Mouse (Mus musculus): Measurements from ENCODE around the gene Olfr215. TPM values are rescaled to one million over a fixed set of nuclear protein-coding genes. Genes with fewer than 3 reads are reported as not detected.
A peak's percentile ranks its signal among the peaks of the same experiment; 100 is the strongest.
"Not testable (repeated sequence)": the region's sequence is repeated elsewhere in the genome, so short reads cannot be mapped to it uniquely, and the experiment has no call there.

The Olfr215 gene
- polyA plus RNA-seq (2015; fragmentation: Nextera tagmentation; extraction: Ambion mirVana), result not detected in 2 replicates

DNA sequence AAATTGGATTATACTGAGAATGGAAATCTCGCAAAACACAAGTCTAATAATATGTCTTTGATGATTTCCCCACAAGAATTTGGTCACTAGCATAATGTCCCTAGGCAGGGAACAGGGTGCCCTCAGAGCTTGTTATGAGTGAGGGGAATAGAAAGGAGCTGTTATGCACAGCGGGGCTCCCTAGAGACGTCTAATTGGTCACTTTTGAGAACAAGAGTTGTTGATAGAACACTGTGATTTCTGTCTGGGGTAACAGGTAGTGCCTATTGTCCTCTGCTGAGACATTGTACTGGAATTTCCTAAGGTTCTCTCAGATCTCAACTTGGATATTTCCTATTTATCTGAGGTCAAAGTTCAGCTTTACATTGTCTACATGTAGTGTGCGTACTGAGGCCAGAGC lies at the start of gene Olfr215:
TSS of gene Olfr215 (minus strand) at position 101 of the 400 bp plus-strand sequence.
- no peaks in the 10 kb centered on the region for H3K27me3 ChIP-seq (replicated peaks; ENCODE audit: control insufficient read depth, insufficient read depth, low read length)
- ATAC-seq, result no peak
- WGBS, result 64% methylated on average over 4 of the region's 4 CpGs
- H3K4me1 ChIP-seq (ENCODE audit: control insufficient read depth, insufficient read depth, low read depth, low read length), result no peaks in the 10 kb centered on the region
- H3K36me3 ChIP-seq (ENCODE audit: control insufficient read depth, insufficient read depth, low read length), result no peaks in the 10 kb centered on the region
- H3K4me3 ChIP-seq (ENCODE audit: low read length), result no peak within 1 kb of the TSS
- no peak within 1 kb of the TSS for H3K4me2 ChIP-seq (ENCODE audit: low read length)
- H3K9ac ChIP-seq (ENCODE audit: low read depth, low read length), result no peak within 1 kb of the TSS
- no peaks in the 10 kb centered on the region for H3K9me3 ChIP-seq (ENCODE audit: control insufficient read depth, low read length)
- no peak within 1 kb of the TSS for H3K27ac ChIP-seq (ENCODE audit: low read depth, low read length)

DNA sequence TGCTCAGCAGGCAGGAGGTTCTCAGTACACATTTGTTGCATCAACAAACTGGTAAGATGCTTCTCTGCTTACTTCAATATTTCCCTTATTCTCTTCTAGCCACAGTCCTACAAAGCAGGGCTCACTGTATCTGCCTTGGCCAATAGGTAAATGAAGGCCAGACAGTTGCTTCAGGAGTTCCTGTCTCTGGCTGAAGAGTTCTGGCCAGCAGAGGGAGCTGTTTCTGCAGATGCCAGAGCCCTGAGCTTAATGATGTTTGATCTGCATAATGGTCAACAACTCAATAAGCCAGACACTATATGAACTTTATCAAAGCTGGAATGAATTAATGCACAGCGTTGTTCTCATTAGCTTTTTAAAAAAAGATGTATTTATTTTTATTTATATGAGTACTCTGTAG lies 48.1 kb upstream of the Olfr215 start:
- no peaks in the 10 kb centered on the region for H3K36me3 ChIP-seq (ENCODE audit: control insufficient read depth, insufficient read depth, low read length)
- peaks cover 8% of the 10 kb centered on the region for H3K4me1 ChIP-seq (ENCODE audit: control insufficient read depth, insufficient read depth, low read depth, low read length)
- H3K9ac ChIP-seq (ENCODE audit: low read depth, low read length), result no peak overlapping the region
- H3K4me3 ChIP-seq (ENCODE audit: low read length), result no peak overlapping the region
- H3K27ac ChIP-seq (ENCODE audit: low read depth, low read length), result no peak overlapping the region
- H3K27me3 ChIP-seq (replicated peaks; ENCODE audit: control insufficient read depth, insufficient read depth, low read length), result no peaks in the 10 kb centered on the region
- H3K4me2 ChIP-seq (ENCODE audit: low read length), result no peak overlapping the region
- ATAC-seq, result no peak
- WGBS, result 57% methylated on average over 1 of the region's 1 CpGs
- H3K9me3 ChIP-seq (ENCODE audit: control insufficient read depth, low read length), result no peaks in the 10 kb centered on the region

- Histone ChIP-seq H3K9ac (ENCODE audit: low read depth, low read length) (no peak overlapping the region), H3K27ac (ENCODE audit: low read depth, low read length) (no peak overlapping the region), H3K4me3 (ENCODE audit: low read length) (no peak overlapping the region), H3K36me3 (ENCODE audit: control insufficient read depth, insufficient read depth, low read length) (0 out of 2 replicates have a peak, but pooled peaks cover 3% of the 10 kb centered on the region), H3K4me1 (ENCODE audit: control insufficient read depth, insufficient read depth, low read depth, low read length) (peaks cover 9% of the 10 kb centered on the region), H3K27me3 (replicated peaks; ENCODE audit: control insufficient read depth, insufficient read depth, low read length) (no peaks in the 10 kb centered on the region), H3K4me2 (ENCODE audit: low read length) (no peak overlapping the region), H3K9me3 (ENCODE audit: control insufficient read depth, low read length) (no peaks in the 10 kb centered on the region)
- ATAC-seq, result no peak
- WGBS, result 76% methylated on average over 10 of the region's 10 CpGs
Measured at GRCm38 (mm10) chr6:116629766-116630165, 45.8 kb upstream of the Olfr215 start.

DNA sequence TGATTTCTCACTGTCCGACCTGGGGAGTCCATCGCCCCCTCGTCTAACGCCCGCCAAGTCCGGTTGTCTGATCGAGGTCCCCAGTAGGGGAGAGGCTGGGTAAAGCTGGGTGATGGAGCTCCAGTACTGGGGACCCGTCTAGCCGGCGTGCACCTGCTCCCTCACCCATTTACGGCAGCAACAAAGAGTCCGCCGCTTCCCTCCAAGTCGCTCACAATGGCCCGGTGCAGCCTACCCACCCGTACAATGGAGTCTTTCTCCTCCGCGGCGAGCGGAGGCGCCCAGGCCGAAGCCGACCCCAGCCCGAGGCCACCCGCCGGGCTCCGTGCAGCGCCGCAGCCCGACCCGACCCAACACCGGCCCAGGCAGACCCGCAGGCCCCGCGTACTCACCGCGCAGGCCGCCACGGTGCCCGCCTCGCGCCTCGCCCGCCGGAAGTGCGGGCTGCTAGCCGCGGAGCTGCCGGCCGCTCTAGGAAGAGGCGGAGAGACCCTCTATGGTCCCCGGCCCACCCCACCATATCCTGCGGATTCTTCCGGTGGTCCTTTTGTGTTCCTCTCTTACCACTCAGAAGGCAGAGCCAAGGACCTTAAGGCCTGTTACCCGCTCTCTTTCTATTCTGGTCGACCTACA lies 44.7 kb upstream of the Olfr215 start, which contains the start of gene Zfp422:
TSS of gene Zfp422 (minus strand) at position 461 of the 633 bp plus-strand sequence.
- peak; percentile 97 for ATAC-seq
- H3K27me3 ChIP-seq (replicated peaks; ENCODE audit: control insufficient read depth, insufficient read depth, low read length), result no peaks in the 10 kb centered on the region
- under 1% methylated on average over 41 of the region's 56 CpGs for WGBS
- 0 out of 2 replicates have a peak, but pooled peaks cover 3% of the 10 kb centered on the region for H3K36me3 ChIP-seq (ENCODE audit: control insufficient read depth, insufficient read depth, low read length)
- no peaks in the 10 kb centered on the region for H3K9me3 ChIP-seq (ENCODE audit: control insufficient read depth, low read length)
- peaks cover 9% of the 10 kb centered on the region for H3K4me1 ChIP-seq (ENCODE audit: control insufficient read depth, insufficient read depth, low read depth, low read length)
- peak within 1 kb of the TSS; percentile 64 for H3K4me2 ChIP-seq (ENCODE audit: low read length)
- H3K4me3 ChIP-seq (ENCODE audit: low read length), result peak within 1 kb of the TSS; percentile 85
- H3K27ac ChIP-seq (ENCODE audit: low read depth, low read length), result peak within 1 kb of the TSS; percentile 96
- H3K9ac ChIP-seq (ENCODE audit: low read depth, low read length), result peak within 1 kb of the TSS; percentile 99

DNA sequence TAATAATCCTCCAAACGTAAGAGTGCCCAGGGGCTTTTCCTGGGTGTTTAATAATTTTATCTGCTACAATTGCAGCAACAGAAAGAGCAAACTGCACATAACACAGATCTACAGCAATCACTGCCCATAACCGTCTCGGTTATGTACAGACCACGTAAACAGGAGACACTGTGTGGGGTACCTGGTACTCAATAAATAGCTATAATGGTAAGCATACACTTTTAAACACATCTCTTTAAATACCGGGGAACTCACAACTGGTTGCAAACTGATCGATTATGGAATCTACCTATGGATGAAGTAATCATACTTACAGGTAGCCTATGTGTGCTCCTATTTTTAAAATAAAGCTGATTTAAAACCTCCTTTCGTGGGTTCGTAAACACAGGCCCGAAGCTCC lies 44.1 kb upstream of the Olfr215 start:
- WGBS, result 11% methylated on average over 9 of the region's 9 CpGs
- H3K36me3 ChIP-seq (ENCODE audit: control insufficient read depth, insufficient read depth, low read length), result 0 out of 2 replicates have a peak, but pooled peaks cover 3% of the 10 kb centered on the region

DNA sequence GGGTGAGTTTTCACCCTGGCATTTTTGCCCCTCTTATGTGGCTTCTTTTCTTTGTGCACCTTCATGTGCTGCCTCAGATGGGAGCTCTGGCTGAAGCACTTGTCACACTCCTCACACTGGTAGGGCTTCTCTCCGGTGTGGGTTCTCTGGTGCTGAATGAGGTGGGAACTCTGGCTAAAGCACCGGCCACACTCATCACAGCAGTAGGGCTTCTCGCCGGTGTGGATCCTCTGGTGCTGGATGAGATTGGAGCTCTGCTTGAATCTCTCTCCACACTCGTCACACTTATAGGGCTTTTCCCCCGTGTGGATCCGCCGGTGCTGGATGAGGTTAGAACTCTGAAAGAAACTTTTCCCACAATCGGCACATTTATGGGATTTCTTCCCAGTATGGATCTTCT lies 42.4 kb upstream of the Olfr215 start:
- not testable (repeated sequence) for H3K27me3 ChIP-seq (replicated peaks; ENCODE audit: control insufficient read depth, insufficient read depth, low read length); H3K9me3 ChIP-seq (ENCODE audit: control insufficient read depth, low read length); H3K4me1 ChIP-seq (ENCODE audit: control insufficient read depth, insufficient read depth, low read depth, low read length); H3K9ac ChIP-seq (ENCODE audit: low read depth, low read length); H3K4me3 ChIP-seq (ENCODE audit: low read length); H3K36me3 ChIP-seq (ENCODE audit: control insufficient read depth, insufficient read depth, low read length); ATAC-seq; H3K27ac ChIP-seq (ENCODE audit: low read depth, low read length); H3K4me2 ChIP-seq (ENCODE audit: low read length)
- 97% methylated on average over 9 of the region's 9 CpGs for WGBS

More for the DNA sequence above, 44.1 kb upstream of the Olfr215 start:
- Histone ChIP-seq H3K27me3 (replicated peaks; ENCODE audit: control insufficient read depth, insufficient read depth, low read length) (no peaks in the 10 kb centered on the region), H3K27ac (ENCODE audit: low read depth, low read length) (peak overlapping the region; percentile 96), H3K4me2 (ENCODE audit: low read length) (peak overlapping the region; percentile 64), H3K9me3 (ENCODE audit: control insufficient read depth, low read length) (no peaks in the 10 kb centered on the region), H3K4me1 (ENCODE audit: control insufficient read depth, insufficient read depth, low read depth, low read length) (peaks cover 9% of the 10 kb centered on the region), H3K9ac (ENCODE audit: low read depth, low read length) (peak overlapping the region; percentile 99), H3K4me3 (ENCODE audit: low read length) (peak overlapping the region; percentile 85)
- ATAC-seq, result no peak

DNA sequence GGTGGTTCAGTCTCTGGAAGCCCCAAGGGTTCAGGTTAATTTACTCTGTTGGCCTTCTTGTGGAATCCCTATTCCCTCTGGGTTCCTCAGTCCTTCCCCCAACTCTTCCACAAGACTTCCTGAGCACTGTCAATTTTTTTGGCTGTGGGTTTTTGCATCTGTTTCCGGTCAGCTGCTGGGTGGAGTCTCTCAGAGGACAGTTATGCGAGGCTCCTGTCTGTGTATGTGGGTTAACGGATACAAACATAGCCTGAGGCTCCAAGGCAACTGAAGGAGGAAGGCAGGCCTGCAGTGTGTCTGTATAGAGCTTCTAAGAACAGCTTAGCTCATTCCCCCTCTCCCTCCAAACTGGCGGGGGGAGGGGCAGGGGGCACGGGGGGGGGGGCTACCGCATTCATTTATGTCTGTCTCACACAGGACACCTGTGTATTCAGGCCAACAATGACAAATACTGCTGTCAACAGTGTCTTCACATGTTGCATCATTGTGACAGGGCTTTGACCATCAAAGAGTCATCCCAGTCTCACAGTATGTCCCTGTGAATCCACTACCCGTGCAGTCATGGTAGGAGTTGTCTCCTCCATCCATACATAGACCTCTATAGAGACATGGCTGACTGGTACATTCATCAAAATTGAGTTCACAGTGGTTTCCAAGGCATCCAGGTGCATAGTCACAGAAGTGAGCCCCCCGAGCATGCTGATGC lies 37.5 kb upstream of the Olfr215 start:
- ATAC-seq, result no peak
- H3K27ac ChIP-seq (ENCODE audit: low read depth, low read length), result no peak overlapping the region
- no peak overlapping the region for H3K4me2 ChIP-seq (ENCODE audit: low read length)
- H3K9me3 ChIP-seq (ENCODE audit: control insufficient read depth, low read length), result no peaks in the 10 kb centered on the region
- no peak overlapping the region for H3K4me3 ChIP-seq (ENCODE audit: low read length)
- no peak overlapping the region for H3K9ac ChIP-seq (ENCODE audit: low read depth, low read length)
- WGBS, result 67% methylated on average over 8 of the region's 8 CpGs
- H3K36me3 ChIP-seq (ENCODE audit: control insufficient read depth, insufficient read depth, low read length), result 0 out of 2 replicates have a peak, but pooled peaks cover 3% of the 10 kb centered on the region
- H3K4me1 ChIP-seq (ENCODE audit: control insufficient read depth, insufficient read depth, low read depth, low read length), result no peaks in the 10 kb centered on the region
- no peaks in the 10 kb centered on the region for H3K27me3 ChIP-seq (replicated peaks; ENCODE audit: control insufficient read depth, insufficient read depth, low read length)

DNA sequence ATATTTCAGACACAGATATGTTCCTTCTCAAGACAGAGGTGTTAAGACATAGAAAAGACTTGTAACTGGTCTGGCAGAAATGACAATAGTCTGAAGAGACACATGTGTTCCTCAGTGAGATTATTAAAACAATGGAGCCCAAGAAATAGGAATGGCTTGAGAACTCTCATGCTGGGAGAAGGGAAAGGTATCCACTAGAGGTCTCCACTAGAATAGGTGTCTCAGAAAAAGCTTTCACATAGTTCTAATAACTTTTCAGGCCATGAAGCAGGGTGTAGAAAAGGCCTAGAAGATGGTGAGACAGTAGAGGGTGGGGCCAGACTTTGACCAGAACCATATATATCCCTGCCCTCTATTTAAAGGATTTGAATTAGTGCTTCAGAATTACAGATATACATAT lies 34.1 kb upstream of the Olfr215 start:
- Histone ChIP-seq H3K27ac (ENCODE audit: low read depth, low read length) (no peak overlapping the region), H3K27me3 (replicated peaks; ENCODE audit: control insufficient read depth, insufficient read depth, low read length) (no peaks in the 10 kb centered on the region), H3K4me1 (ENCODE audit: control insufficient read depth, insufficient read depth, low read depth, low read length) (no peaks in the 10 kb centered on the region), H3K9ac (ENCODE audit: low read depth, low read length) (no peak overlapping the region), H3K4me2 (ENCODE audit: low read length) (no peak overlapping the region), H3K36me3 (ENCODE audit: control insufficient read depth, insufficient read depth, low read length) (no peaks in the 10 kb centered on the region), H3K4me3 (ENCODE audit: low read length) (no peak overlapping the region), H3K9me3 (ENCODE audit: control insufficient read depth, low read length) (no peaks in the 10 kb centered on the region)
- no peak for ATAC-seq

DNA sequence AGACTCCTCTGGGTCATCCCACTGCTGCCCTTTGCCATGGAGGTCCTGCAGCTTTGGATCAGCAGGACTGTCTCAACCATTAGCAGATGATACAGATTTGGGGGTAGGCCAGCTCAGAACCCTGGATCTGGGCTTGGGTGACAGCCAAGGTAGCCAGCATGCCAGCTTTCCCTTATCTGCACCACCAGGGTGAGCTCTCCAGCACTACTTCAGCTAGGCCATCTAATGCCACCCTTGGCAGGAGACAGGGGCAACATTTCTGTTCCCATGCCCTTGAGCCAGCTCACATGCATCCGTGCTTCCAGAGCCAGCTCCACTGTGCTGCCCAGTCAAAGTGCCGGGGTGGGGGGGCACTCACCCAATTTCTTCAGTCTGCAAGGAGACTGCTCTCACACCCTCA lies 31.7 kb upstream of the Olfr215 start:
- no peak overlapping the region for H3K27ac ChIP-seq (ENCODE audit: low read depth, low read length)
- no peaks in the 10 kb centered on the region for H3K27me3 ChIP-seq (replicated peaks; ENCODE audit: control insufficient read depth, insufficient read depth, low read length)
- H3K4me1 ChIP-seq (ENCODE audit: control insufficient read depth, insufficient read depth, low read depth, low read length), result no peaks in the 10 kb centered on the region
- no peaks in the 10 kb centered on the region for H3K9me3 ChIP-seq (ENCODE audit: control insufficient read depth, low read length)
- no peak overlapping the region for H3K4me2 ChIP-seq (ENCODE audit: low read length)
- WGBS, result 85% methylated on average over 2 of the region's 2 CpGs
- no peak overlapping the region for H3K9ac ChIP-seq (ENCODE audit: low read depth, low read length)
- no peak overlapping the region for H3K4me3 ChIP-seq (ENCODE audit: low read length)
- ATAC-seq, result no peak
- H3K36me3 ChIP-seq (ENCODE audit: control insufficient read depth, insufficient read depth, low read length), result no peaks in the 10 kb centered on the region

All from hindbrain, embryonic 16.5 days (tissue).